8 mouse cellular contexts compared by ENCODE assay signal in genomic region chr11:3914109-3914840, GRCm38 (mm10). TPM values are rescaled to one million over a fixed set of nuclear protein-coding genes. Genes with fewer than 3 reads are reported as not detected.
DNase-seq lines count a peak whose midpoint lies in the region; ATAC-seq and TF ChIP-seq lines count a peak whose summit lies in the region.

Gene Slc35e4 (minus strand): TSS chr11:3914664.

- H3K36me3 ChIP-seq in G1E (replicated peaks): no peaks in the 10 kb centered on the region
- H3K36me3 ChIP-seq in forebrain, postnatal 0 days (ENCODE audit: insufficient read depth): no peaks in the 10 kb centered on the region
- H3K36me3 ChIP-seq in lung, embryonic 15.5 days: 0 out of 2 replicates have a peak, but pooled peaks cover 3% of the 10 kb centered on the region
- H3K36me3 ChIP-seq in thymus, adult 2 months (ENCODE audit: control insufficient read depth, insufficient read depth, low read length): no peaks in the 10 kb centered on the region

- no peak for DNase-seq in G1E (ENCODE audit: low spot score)
- peak; percentile 87 to 95 for DNase-seq in cerebellum, adult 18-20 months
- DNase-seq in forebrain, postnatal 0 days: peak; percentile 93
- peak; percentile 89 for DNase-seq in heart, postnatal 4 days
- DNase-seq in layer of hippocampus, adult 8-10 months (ENCODE audit: low spot score in 2 of 2): peak; percentile 58 to 81
- DNase-seq in thymus, adult 2 months: peak; percentile 79

- ATAC-seq in G1E (ENCODE audit: extremely low read depth, insufficient number of reproducible peaks, low FRiP score, poor library complexity, severe bottlenecking): no peak
- ATAC-seq in forebrain, postnatal 0 days: peak; percentile 83
- peak; percentile 62 for ATAC-seq in lung, embryonic 15.5 days (ENCODE audit: borderline replicate concordance, extremely low read depth, low FRiP score, low TSS enrichment)

- peak within 1 kb of the TSS; percentile 80 for H3K27ac ChIP-seq in forebrain, postnatal 0 days (ENCODE audit: low read depth, low read length)
- peak within 1 kb of the TSS; percentile 67 for H3K27ac ChIP-seq in lung, embryonic 15.5 days
- peak within 1 kb of the TSS; percentile 68 for H3K27ac ChIP-seq in olfactory bulb, adult 2 months (ENCODE audit: insufficient read depth, low read depth, low read length)
- no peak within 1 kb of the TSS for H3K27ac ChIP-seq in thymus, adult 2 months (ENCODE audit: control insufficient read depth, insufficient read depth, low read length)

- no peak within 1 kb of the TSS for H3K4me3 ChIP-seq in G1E (ENCODE audit: low read depth, low read length)
- peak within 1 kb of the TSS; percentile 68 for H3K4me3 ChIP-seq in forebrain, postnatal 0 days (ENCODE audit: low read depth, low read length)
- H3K4me3 ChIP-seq in lung, embryonic 15.5 days: peak within 1 kb of the TSS; percentile 64
- peak within 1 kb of the TSS; percentile 65 for H3K4me3 ChIP-seq in olfactory bulb, adult 2 months (ENCODE audit: insufficient read depth, low read depth, low read length)
- H3K4me3 ChIP-seq in thymus, adult 2 months (ENCODE audit: control insufficient read depth, insufficient read depth, low read length): peak within 1 kb of the TSS; percentile 50

- TF ChIP-seq POLR2A in olfactory bulb, adult 2 months (IDR thresholded peaks at IDR 0.05; ENCODE audit: insufficient read depth, low read depth, low read length): no peak
- 0 out of 2 replicates have a peak, but pooled peaks have one; percentile 7 for TF ChIP-seq POLR2A in thymus, adult 2 months (IDR thresholded peaks at IDR 0.05; ENCODE audit: control insufficient read depth, extremely low read depth, insufficient read depth, low read length, poor library complexity)

- peaks cover 23% of the 10 kb centered on the region; the same call in 1 of the 2 replicates for H3K27me3 ChIP-seq in G1E (ENCODE audit: insufficient read depth, low read length)
- H3K27me3 ChIP-seq in forebrain, postnatal 0 days (ENCODE audit: insufficient read depth, low read length): no peaks in the 10 kb centered on the region
- peaks cover 9% of the 10 kb centered on the region; the same call in 1 of the 2 replicates for H3K27me3 ChIP-seq in lung, embryonic 15.5 days
- H3K27me3 ChIP-seq in thymus, adult 2 months (ENCODE audit: control insufficient read depth, insufficient read depth, low read length): no peaks in the 10 kb centered on the region; the same call in 1 of the 2 replicates

- peaks cover 3% of the 10 kb centered on the region; the same call in 1 of the 2 replicates for H3K4me1 ChIP-seq in G1E (ENCODE audit: insufficient read depth, low read depth, low read length)
- H3K4me1 ChIP-seq in forebrain, postnatal 0 days (ENCODE audit: insufficient read depth): peaks cover 23% of the 10 kb centered on the region
- H3K4me1 ChIP-seq in lung, embryonic 15.5 days: peaks cover 38% of the 10 kb centered on the region
- peaks cover 28% of the 10 kb centered on the region for H3K4me1 ChIP-seq in olfactory bulb, adult 2 months (ENCODE audit: control insufficient read depth, insufficient read depth, low read length)
- H3K4me1 ChIP-seq in thymus, adult 2 months (replicated peaks; ENCODE audit: control insufficient read depth, insufficient read depth, low read length): peaks cover 14% of the 10 kb centered on the region

- H3K9ac ChIP-seq in forebrain, postnatal 0 days: peak within 1 kb of the TSS; percentile 73
- H3K9ac ChIP-seq in lung, embryonic 15.5 days: peak within 1 kb of the TSS; percentile 51

- 1% methylated on average over 28 of the region's 28 CpGs for WGBS in forebrain, postnatal 0 days
- WGBS in lung, embryonic 15.5 days: under 1% methylated on average over 28 of the region's 28 CpGs
- under 1% methylated on average over 28 of the region's 28 CpGs for WGBS in olfactory bulb, adult 2 months
- WGBS in thymus, adult 2 months: under 1% methylated on average over 28 of the region's 28 CpGs

- TF ChIP-seq CTCF in G1E (IDR thresholded peaks at IDR 0.05; ENCODE audit: low read depth, low read length): peak; percentile 37; the same call in 1 of the 2 replicates
- peak; percentile 95 for TF ChIP-seq CTCF in forebrain, postnatal 0 days (IDR thresholded peaks at IDR 0.05; ENCODE audit: low read depth)
- TF ChIP-seq CTCF in olfactory bulb, adult 2 months (IDR thresholded peaks at IDR 0.05; ENCODE audit: insufficient read depth, low read depth, low read length): peak; percentile 79
- peak; percentile 92 for TF ChIP-seq CTCF in thymus, adult 2 months (IDR thresholded peaks at IDR 0.05; ENCODE audit: borderline replicate concordance, control insufficient read depth, extremely low read depth, insufficient read depth, low read length, poor library complexity)

- H3K9me3 ChIP-seq in G1E (replicated peaks): peaks cover 9% of the 10 kb centered on the region
- H3K9me3 ChIP-seq in forebrain, postnatal 0 days (ENCODE audit: low read length): no peaks in the 10 kb centered on the region
- H3K9me3 ChIP-seq in lung, embryonic 15.5 days: no peaks in the 10 kb centered on the region

- H3K4me2 ChIP-seq in forebrain, postnatal 0 days (ENCODE audit: low read depth): peak within 1 kb of the TSS; percentile 92
- peak within 1 kb of the TSS; percentile 95 for H3K4me2 ChIP-seq in lung, embryonic 15.5 days

RNA-seq across cellular contexts. Expression of gene Slc35e4, which starts in this region (rescaled TPM):
- not detected in 2 replicates for total RNA-seq in G1E (2014; fragmentation: Nextera tagmentation)
- total RNA-seq in G1E (2017): 0.05 TPM in 1 of 2 replicates, not detected in the other
- not detected in 2 replicates for polyA plus RNA-seq in G1E (2012)
- 39.1 and 43.7 TPM in 2 replicates for total RNA-seq in forebrain, postnatal 0 days (2014; rRNA removed)
- 26.5 and 27.0 TPM in 2 replicates for polyA plus RNA-seq in forebrain, postnatal 0 days (2015; fragmentation: Nextera tagmentation; extraction: Ambion mirVana)
- total RNA-seq in heart, postnatal 4 days (2021): 1 to 10 TPM; 3.6 to 4.0 TPM
- 10 to 100 TPM; 15.0 to 19.8 (median 16.9) TPM for total RNA-seq in layer of hippocampus, adult 8-10 months (2022)
- polyA plus RNA-seq in lung, embryonic 15.5 days (2015; fragmentation: Nextera tagmentation; extraction: Ambion mirVana): 3.4 and 3.8 TPM in 2 replicates
- polyA plus RNA-seq in olfactory bulb, adult 2 months (2012; ENCODE audit: insufficient read depth, insufficient read length, low replicate concordance, missing spikeins): not detected in 2 replicates
- polyA plus RNA-seq in thymus, adult 2 months (2012; rRNA removed): 3.6 and 3.9 TPM in 2 replicates

Comparison
In these comparisons a context has a peak if more than half of its experiments do, and no peak if none do; other contexts are left out.
1. RNA of gene Slc35e4 (total RNA-seq): 39.1 to 43.7 TPM in forebrain, postnatal 0 days, 15.0 to 19.8 TPM in layer of hippocampus, adult 8-10 months and 3.6 to 4.0 TPM in heart, postnatal 4 days; 0.05 TPM in G1E; every median in the first group is over 4 times any median in the second.
2. CTCF ChIP-seq: peak in every context shown above with its lines; median percentile 95 in forebrain, postnatal 0 days; 92 in thymus, adult 2 months; 79 in olfactory bulb, adult 2 months; 37 in G1E.